Mouse (Mus musculus): ENCODE data around the gene Wfdc12. TPM values are rescaled to one million over a fixed set of nuclear protein-coding genes. Genes with fewer than 3 reads are reported as not detected.
"Not testable (repeated sequence)": the region's sequence is repeated elsewhere in the genome, so short reads cannot be mapped to it uniquely, and the experiment has no call there.

Wfdc12 gene
- not detected in 2 replicates for polyA plus RNA-seq (2012; rRNA removed)

DNA sequence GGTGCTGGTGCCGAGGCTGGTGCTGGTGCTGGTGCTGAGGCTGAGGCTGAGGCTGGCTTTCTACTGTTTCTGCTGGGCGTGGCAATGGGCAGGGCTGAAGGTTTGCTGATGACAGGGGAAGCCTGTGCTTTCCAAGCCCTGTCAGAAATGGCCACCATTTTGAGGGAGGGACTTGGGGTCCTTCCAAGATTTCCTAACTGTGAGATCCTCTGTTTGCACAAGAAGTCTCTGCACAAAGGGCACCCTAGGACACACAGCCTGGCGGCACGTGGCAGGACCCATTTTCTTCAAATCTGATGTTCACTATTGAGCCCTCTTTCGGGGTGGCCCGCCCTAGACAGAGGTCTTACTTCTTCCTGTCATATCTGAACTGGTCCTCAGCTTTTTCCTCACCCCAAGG, at the start of gene Wfdc12:
TSS of gene Wfdc12 (minus strand) at position 33 of the 400 bp plus-strand sequence.
- TF ChIP-seq POLR2A (IDR thresholded peaks at IDR 0.05; ENCODE audit: borderline replicate concordance, extremely low read depth, insufficient read depth, insufficient read length, poor library complexity, severe bottlenecking) (no peak), CTCF (IDR thresholded peaks at IDR 0.05; ENCODE audit: borderline replicate concordance, extremely low read depth, insufficient read depth, insufficient read length) (no peak)
- no peak for DNase-seq (ENCODE audit: low read depth)

GRCm38 (mm10) chr2:164238366-164238765, 48.0 kb upstream of the Wfdc12 start, which contains the start of gene Svs2:
Svs2 (minus strand) TSS chr2:164238466.
- no peak for DNase-seq (ENCODE audit: low read depth)
- no peak for TF ChIP-seq POLR2A (IDR thresholded peaks at IDR 0.05; ENCODE audit: borderline replicate concordance, extremely low read depth, insufficient read depth, insufficient read length, poor library complexity, severe bottlenecking)
- no peak for TF ChIP-seq CTCF (IDR thresholded peaks at IDR 0.05; ENCODE audit: borderline replicate concordance, extremely low read depth, insufficient read depth, insufficient read length)

DNA sequence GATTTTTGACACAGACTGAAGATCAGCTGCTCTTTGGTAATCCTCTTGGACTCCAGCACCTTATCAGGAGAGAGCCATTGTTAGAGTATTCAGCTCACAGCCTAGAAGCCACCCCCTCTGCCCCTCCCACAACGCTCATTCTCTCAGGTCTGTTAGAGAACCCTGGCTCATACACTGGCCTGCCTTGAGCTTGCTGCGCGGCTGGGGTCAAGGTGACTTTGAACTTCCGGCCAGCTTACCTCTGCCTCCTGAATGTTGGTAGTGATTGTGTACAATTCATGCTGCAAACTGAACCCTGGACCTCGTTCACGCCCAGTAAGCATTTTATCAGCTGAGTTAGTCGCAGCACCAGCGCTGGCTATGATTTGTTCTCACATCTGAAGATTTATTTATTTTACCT, 42.3 kb upstream of the Wfdc12 start:
- no peak for TF ChIP-seq POLR2A (IDR thresholded peaks at IDR 0.05; ENCODE audit: borderline replicate concordance, extremely low read depth, insufficient read depth, insufficient read length, poor library complexity, severe bottlenecking)
- TF ChIP-seq CTCF (IDR thresholded peaks at IDR 0.05; ENCODE audit: borderline replicate concordance, extremely low read depth, insufficient read depth, insufficient read length), result no peak
- DNase-seq (ENCODE audit: low read depth), result no peak

- TF ChIP-seq POLR2A (IDR thresholded peaks at IDR 0.05; ENCODE audit: borderline replicate concordance, extremely low read depth, insufficient read depth, insufficient read length, poor library complexity, severe bottlenecking) (no peak), CTCF (IDR thresholded peaks at IDR 0.05; ENCODE audit: borderline replicate concordance, extremely low read depth, insufficient read depth, insufficient read length) (no peak)
- no peak for DNase-seq (ENCODE audit: low read depth)
Observed at GRCm38 (mm10) chr2:164228361-164229070, 38.1 kb upstream of the Wfdc12 start.

DNA sequence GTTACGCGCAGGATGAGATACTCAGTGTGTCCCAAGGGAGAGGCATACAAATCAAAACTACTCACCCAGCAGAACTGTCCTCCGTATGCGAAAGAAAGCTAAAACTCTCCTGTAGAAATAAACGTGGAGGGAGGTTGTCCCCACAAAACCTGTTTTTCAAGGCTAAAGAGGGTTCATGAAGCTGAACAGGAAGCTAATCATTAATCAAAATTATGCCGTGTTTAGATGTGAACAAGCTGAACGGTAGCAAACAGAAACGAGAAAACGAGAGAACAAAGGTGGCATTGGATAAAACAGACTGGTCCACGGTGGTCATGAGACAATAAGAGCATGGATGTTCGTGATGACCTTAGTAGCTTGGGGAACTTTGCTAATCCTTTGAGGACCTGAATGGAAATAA, 31.1 kb upstream of the Wfdc12 start, which contains the start of gene Wfdc15b:
TSS of gene Wfdc15b (minus strand) at position 139 of the 400 bp plus-strand sequence.
- TF ChIP-seq POLR2A (IDR thresholded peaks at IDR 0.05; ENCODE audit: borderline replicate concordance, extremely low read depth, insufficient read depth, insufficient read length, poor library complexity, severe bottlenecking), result no peak
- no peak for TF ChIP-seq CTCF (IDR thresholded peaks at IDR 0.05; ENCODE audit: borderline replicate concordance, extremely low read depth, insufficient read depth, insufficient read length)
- no peak for DNase-seq (ENCODE audit: low read depth)

GRCm38 (mm10) chr2:164219295-164219694, 28.9 kb upstream of the Wfdc12 start:
- TF ChIP-seq POLR2A (IDR thresholded peaks at IDR 0.05; ENCODE audit: borderline replicate concordance, extremely low read depth, insufficient read depth, insufficient read length, poor library complexity, severe bottlenecking), result no peak
- TF ChIP-seq CTCF (IDR thresholded peaks at IDR 0.05; ENCODE audit: borderline replicate concordance, extremely low read depth, insufficient read depth, insufficient read length), result no peak
- no peak for DNase-seq (ENCODE audit: low read depth)

DNA sequence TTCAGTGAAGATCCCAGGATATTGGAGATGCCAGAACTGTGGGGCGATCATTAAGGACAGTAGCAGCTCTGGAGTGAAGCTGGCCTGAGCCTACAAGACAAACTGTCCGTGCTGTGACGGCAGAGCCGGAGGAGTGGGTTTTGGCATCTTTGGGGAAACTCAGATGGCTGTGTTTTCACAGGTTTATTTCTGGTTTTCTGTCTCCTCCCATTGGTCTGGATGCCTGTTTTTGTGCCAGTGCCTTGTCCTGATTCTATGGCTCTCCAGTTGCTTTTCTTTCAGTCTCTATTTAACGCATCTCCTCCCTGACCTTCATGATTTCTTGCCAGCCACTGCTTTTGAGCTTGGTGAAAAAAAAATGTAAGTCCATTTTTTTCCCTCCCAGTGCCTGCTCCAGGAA, 22.3 kb upstream of the Wfdc12 start:
- TF ChIP-seq CTCF (IDR thresholded peaks at IDR 0.05; ENCODE audit: borderline replicate concordance, extremely low read depth, insufficient read depth, insufficient read length) (no peak), POLR2A (IDR thresholded peaks at IDR 0.05; ENCODE audit: borderline replicate concordance, extremely low read depth, insufficient read depth, insufficient read length, poor library complexity, severe bottlenecking) (no peak)
- no peak for DNase-seq (ENCODE audit: low read depth)

DNA sequence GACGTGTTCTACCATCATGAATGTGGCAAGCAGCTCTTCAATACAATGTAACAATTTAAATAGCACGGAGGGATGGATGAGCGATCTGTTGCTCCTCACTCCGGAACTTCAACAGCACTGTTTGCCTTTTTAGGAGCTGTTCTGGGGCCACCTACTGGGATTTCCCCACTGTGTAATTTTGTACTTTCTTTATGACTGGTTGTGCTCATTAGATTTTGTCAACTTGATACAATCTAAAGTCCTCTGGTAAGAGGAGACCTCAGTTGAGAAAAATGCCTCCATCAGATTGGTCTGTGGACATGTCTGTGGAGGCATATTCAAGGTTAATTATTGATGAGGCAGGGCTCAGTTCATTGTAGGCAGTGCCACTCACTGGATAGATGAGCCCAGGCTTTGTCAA, 20.5 kb upstream of the Wfdc12 start:
- no peak for DNase-seq (ENCODE audit: low read depth)
- TF ChIP-seq CTCF (IDR thresholded peaks at IDR 0.05; ENCODE audit: borderline replicate concordance, extremely low read depth, insufficient read depth, insufficient read length) (no peak), POLR2A (IDR thresholded peaks at IDR 0.05; ENCODE audit: borderline replicate concordance, extremely low read depth, insufficient read depth, insufficient read length, poor library complexity, severe bottlenecking) (no peak)

GRCm38 (mm10) chr2:164206676-164207075, 16.3 kb upstream of the Wfdc12 start:
- no peak for DNase-seq (ENCODE audit: low read depth)
- TF ChIP-seq CTCF (IDR thresholded peaks at IDR 0.05; ENCODE audit: borderline replicate concordance, extremely low read depth, insufficient read depth, insufficient read length) (no peak), POLR2A (IDR thresholded peaks at IDR 0.05; ENCODE audit: borderline replicate concordance, extremely low read depth, insufficient read depth, insufficient read length, poor library complexity, severe bottlenecking) (no peak)

GRCm38 (mm10) chr2:164206011-164206410, 15.6 kb upstream of the Wfdc12 start:
- DNase-seq (ENCODE audit: low read depth), result not testable (repeated sequence)

DNA sequence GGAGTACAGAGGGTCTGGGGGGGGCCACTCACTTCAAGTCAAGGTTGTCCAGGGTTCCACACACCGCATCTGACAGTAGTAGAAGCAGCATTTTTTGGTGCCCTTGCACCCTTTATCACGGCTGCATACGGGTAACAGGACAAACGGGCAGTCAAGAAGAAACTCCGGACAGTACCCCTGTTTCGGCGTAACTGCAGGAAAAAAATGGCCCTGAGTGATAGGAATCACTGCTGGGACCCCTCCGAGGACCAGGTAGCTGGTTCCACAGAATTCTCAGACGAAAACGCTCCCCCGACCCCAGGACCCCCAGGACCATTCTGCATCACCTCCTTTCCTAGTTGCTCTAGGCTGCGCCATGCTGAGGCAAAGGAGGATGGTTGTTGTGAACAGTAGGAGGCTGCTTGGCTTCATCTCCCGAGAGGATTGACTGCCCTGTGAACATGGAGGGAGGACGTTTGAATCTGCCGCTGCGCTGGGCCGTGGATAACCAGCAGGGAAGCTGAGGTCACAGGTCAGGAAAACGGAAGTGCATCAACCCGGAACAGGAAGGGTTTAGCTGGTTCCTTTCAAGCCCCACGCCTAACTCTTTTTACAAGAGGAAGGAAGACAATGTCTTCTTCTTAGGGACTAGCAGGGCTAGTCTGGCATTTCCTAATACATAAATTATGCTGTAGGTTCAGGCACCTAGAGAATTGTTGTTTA, 9.4 kb upstream of the Wfdc12 start, which contains the start of gene Wfdc15a:
TSS of gene Wfdc15a (minus strand) at position 505 of the 702 bp plus-strand sequence.
- no peak for DNase-seq (ENCODE audit: low read depth)
- TF ChIP-seq POLR2A (IDR thresholded peaks at IDR 0.05; ENCODE audit: borderline replicate concordance, extremely low read depth, insufficient read depth, insufficient read length, poor library complexity, severe bottlenecking) (no peak), CTCF (IDR thresholded peaks at IDR 0.05; ENCODE audit: borderline replicate concordance, extremely low read depth, insufficient read depth, insufficient read length) (no peak)

GRCm38 (mm10) chr2:164196700-164196990, 6.2 kb upstream of the Wfdc12 start:
- TF ChIP-seq POLR2A (IDR thresholded peaks at IDR 0.05; ENCODE audit: borderline replicate concordance, extremely low read depth, insufficient read depth, insufficient read length, poor library complexity, severe bottlenecking) (no peak), CTCF (IDR thresholded peaks at IDR 0.05; ENCODE audit: borderline replicate concordance, extremely low read depth, insufficient read depth, insufficient read length) (no peak)
- no peak for DNase-seq (ENCODE audit: low read depth)
